Mouse (Mus musculus) myocyte (in vitro differentiated cells): ENCODE measurements around the gene Glipr1.

ENCODE experiments used
- CEBPB ChIP-seq: IDR thresholded peaks from 2 replicates; pipeline ENCODE4 v1.6.1; 2011; ENCODE audit warnings: mild to moderate bottlenecking, moderate library complexity; ENCODE audit not compliant: poor library complexity, insufficient read depth, severe bottlenecking
- E2F4 ChIP-seq: IDR thresholded peaks from one replicate; pipeline ENCODE4 v1.6.1; 2011; ENCODE audit warnings: mild to moderate bottlenecking, control low read depth, moderate library complexity; ENCODE audit not compliant: insufficient read depth
- MAX ChIP-seq: IDR thresholded peaks from one replicate; pipeline ENCODE4 v1.6.1; 2011; ENCODE audit warnings: low read depth, mild to moderate bottlenecking, control low read depth
- MYOD1 ChIP-seq, 3 experiments: IDR thresholded peaks; one replicate each; pipeline ENCODE4 v1.6.1; 2011; ENCODE audit warnings: control low read depth in 2 of 3, low read depth in 2 of 3, mild to moderate bottlenecking in 2 of 3, moderate library complexity in 1 of 3; ENCODE audit not compliant: insufficient read length in 2 of 3, control insufficient read depth in 1 of 3
- MYOG ChIP-seq, 3 experiments: IDR thresholded peaks; one replicate each; pipeline ENCODE4 v1.6.1; 2011; ENCODE audit warnings: control low read depth in 2 of 3, low read depth in 2 of 3, mild to moderate bottlenecking in 2 of 3; ENCODE audit not compliant: insufficient read length in 2 of 3, control insufficient read depth in 1 of 3, insufficient read depth in 1 of 3
- POLR2A ChIP-seq: IDR thresholded peaks from one replicate; pipeline ENCODE4 v1.6.1; 2011; ENCODE audit warnings: low read depth, mild to moderate bottlenecking, control low read depth, moderate library complexity; ENCODE audit not compliant: insufficient read length
- POLR2AphosphoS2 ChIP-seq: IDR thresholded peaks from one replicate; pipeline ENCODE4 v1.6.1; 2011; ENCODE audit warnings: low read depth, control low read depth; ENCODE audit not compliant: insufficient read length
- REST ChIP-seq: IDR thresholded peaks from one replicate; pipeline ENCODE4 v1.6.1; 2011; ENCODE audit warnings: mild to moderate bottlenecking, control low read depth, moderate library complexity; ENCODE audit not compliant: insufficient read depth, insufficient read length
- SRF ChIP-seq: IDR thresholded peaks from one replicate; pipeline ENCODE4 v1.6.1; 2011; ENCODE audit warnings: low read depth; ENCODE audit not compliant: control insufficient read depth, insufficient read length
- TCF12 ChIP-seq: IDR thresholded peaks from one replicate; pipeline ENCODE4 v1.6.1; 2011; ENCODE audit warnings: mild to moderate bottlenecking, control low read depth; ENCODE audit not compliant: poor library complexity, insufficient read depth, severe bottlenecking
- TCF3 ChIP-seq: IDR thresholded peaks from one replicate; pipeline ENCODE4 v1.6.1; 2011; ENCODE audit warnings: low read depth, control low read depth; ENCODE audit not compliant: insufficient read length
- USF1 ChIP-seq: IDR thresholded peaks from one replicate; pipeline ENCODE4 v1.6.1; 2011; ENCODE audit warnings: low read depth, mild to moderate bottlenecking, control low read depth, moderate library complexity

DNA sequence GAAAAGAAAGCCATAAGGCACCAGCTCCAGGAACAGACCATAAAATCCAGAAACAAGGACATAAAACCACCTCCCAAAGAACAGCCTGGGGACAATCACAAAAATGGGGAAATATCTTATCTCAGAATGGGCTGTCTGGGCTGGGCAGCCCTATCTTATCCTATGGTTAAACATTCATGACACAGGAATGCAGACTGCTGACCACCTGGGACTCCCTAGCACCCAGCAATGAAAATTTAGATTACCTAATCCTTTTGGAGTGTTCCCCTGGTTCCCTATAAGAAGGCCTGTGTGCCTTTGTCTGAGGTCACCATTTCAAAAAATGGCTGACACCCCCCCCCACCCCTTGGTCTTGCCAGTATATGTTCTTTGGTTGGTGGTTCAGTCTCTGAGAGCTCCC, 4.8 kb downstream of the Glipr1 start:
- TF ChIP-seq POLR2A (no peak), TCF12 (no peak), MYOD1 (IDR thresholded peaks at IDR 0.05; ENCODE audit: control insufficient read depth in 1 of 3, insufficient read length in 2 of 3, low read depth in 2 of 3) (no peak), USF1 (no peak), TCF3 (no peak), MAX (no peak), E2F4 (no peak), REST (no peak), CEBPB (no peak), MYOG (IDR thresholded peaks at IDR 0.05; ENCODE audit: control insufficient read depth in 1 of 3, insufficient read depth in 1 of 3, insufficient read length in 2 of 3, low read depth in 2 of 3) (no peak), POLR2AphosphoS2 (no peak), SRF (no peak)
